Mouse (Mus musculus): Measurements from ENCODE around the gene Mapkapk2.

GRCm38 (mm10) chr1:131048946-131049345, 48.7 kb downstream of the Mapkapk2 start:
- no peak for TF ChIP-seq GATA1 (IDR thresholded peaks at IDR 0.05; ENCODE audit: low read length)
- no peak for TF ChIP-seq TAL1 (IDR thresholded peaks at IDR 0.05; ENCODE audit: low read length)
